Mouse (Mus musculus): ENCODE measurements around the gene Ctnna2. TPM values are rescaled to one million over a fixed set of nuclear protein-coding genes. Genes with fewer than 3 reads are reported as not detected.

Gene Ctnna2
- total RNA-seq (2017): not detected in 2 replicates

DNA sequence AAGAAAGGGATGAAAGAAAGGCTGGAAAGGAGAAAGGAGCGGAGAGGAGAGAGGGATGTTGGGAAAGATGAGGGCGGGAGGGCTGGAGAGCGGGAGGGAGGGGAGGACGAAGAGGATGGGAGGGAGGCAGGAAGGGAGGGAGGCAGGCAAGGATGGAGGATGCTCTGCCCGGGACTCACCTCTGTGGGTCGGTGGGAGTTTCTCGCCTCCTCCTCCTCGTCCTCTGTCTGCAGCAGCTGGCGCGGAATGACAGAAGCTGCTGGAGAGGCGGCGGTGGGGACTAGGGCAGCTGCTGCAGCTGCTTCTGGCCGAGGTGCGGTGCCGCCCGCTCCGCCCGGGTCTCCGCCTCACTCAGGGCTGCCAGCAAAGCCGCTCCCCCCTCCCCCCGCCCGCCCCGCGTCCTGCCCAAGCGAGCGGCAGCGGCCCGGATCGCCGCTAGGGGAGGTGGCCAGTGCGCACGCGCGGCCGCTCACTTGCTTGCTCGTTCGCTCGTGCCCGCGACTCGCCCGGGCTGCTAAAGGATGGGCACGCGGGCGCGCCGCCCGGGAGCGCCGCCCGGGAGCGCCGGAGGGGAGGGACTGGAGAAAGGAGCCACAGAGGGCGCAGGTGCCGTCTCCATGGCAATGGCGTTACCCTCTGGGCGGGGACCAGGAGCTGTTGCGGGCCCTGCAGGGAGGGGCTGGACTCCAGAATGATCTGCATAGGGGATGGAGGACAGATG lies at the start of gene Ctnna2:
Gene Ctnna2 (minus strand): TSS at position 459 of the 721 bp plus-strand sequence.
- no peak for ATAC-seq (ENCODE audit: extremely low read depth, insufficient number of reproducible peaks, low FRiP score, poor library complexity, severe bottlenecking)

DNA sequence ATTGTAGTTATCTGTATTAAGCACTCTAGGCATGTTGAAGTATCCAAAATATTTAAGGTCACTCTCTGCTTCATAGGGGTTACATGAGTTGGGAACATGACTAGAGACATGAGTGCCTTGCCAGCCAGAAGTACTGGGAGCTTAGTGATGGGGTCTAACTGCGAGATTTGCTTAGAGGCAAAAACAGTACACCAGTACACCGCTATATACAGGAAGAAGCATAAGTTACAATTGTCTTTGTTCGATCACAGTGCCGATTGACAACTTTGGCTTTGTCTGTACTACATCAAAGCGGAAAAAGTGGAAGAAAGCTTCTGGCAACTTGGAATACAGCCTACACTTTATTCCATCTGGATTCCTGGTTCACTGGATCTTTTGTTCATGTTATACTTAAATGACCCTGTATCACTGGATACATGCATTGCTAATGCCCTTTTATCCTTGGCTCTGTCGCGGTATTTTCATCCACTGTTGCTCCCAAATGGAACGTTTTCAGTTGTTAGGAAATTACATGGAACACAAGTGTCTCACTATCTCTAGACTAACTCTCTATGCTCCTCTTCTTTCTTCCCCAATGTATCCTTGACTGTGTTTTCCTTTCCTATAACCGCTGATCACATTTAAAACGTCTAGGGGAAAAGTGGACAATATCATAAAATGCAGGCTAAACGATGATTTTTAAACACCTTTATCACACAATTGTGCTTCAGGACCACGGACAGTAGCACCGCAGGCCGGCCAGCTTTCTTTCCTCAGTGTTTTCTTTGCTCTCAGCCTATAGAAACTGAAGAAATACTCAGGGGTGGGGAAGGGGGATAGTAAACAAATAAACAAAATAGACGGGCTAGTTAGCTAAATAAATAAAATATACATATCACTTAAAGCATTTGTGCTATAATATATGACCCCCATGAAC lies 896 bp upstream of the Ctnna2 start:
- ATAC-seq (ENCODE audit: extremely low read depth, insufficient number of reproducible peaks, low FRiP score, poor library complexity, severe bottlenecking): no peak

DNA sequence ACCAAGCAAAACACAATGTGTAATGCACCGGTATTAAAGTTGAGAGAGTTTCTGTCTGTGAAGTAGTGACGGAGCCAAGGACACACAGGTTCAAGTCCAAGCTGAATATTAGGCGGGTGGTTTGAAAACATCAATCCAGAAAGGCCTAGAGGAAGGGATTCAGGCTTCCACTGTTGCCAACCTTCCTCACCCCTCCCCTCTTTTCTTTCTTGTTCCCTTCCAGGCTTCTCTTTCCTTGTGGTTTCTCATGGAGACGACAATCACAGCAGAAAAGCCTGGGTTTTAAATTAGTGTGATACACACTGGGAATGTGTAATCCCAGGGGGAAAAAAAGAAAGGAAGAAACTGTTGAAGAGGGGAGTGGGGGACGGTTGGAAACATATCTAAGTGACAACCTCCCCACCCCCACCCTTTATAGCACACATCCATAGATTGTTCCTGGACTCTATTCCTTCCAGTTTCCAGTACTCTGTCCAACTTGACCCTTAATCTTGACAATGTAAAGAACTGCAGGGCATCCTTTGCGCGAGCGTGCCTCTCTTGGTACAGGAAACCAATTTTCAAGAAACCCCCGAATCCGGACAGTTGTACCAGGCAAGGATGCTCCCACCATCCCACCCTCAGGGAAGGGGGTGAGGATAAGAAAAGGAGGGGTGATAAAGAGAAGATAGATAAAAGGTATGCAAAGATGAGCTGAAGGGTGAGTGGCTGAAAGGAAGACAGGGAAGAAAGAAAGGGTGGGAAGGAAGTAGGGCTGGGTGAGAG lies 841 bp downstream of the Ctnna2 start:
- ATAC-seq (ENCODE audit: extremely low read depth, insufficient number of reproducible peaks, low FRiP score, poor library complexity, severe bottlenecking): no peak

DNA sequence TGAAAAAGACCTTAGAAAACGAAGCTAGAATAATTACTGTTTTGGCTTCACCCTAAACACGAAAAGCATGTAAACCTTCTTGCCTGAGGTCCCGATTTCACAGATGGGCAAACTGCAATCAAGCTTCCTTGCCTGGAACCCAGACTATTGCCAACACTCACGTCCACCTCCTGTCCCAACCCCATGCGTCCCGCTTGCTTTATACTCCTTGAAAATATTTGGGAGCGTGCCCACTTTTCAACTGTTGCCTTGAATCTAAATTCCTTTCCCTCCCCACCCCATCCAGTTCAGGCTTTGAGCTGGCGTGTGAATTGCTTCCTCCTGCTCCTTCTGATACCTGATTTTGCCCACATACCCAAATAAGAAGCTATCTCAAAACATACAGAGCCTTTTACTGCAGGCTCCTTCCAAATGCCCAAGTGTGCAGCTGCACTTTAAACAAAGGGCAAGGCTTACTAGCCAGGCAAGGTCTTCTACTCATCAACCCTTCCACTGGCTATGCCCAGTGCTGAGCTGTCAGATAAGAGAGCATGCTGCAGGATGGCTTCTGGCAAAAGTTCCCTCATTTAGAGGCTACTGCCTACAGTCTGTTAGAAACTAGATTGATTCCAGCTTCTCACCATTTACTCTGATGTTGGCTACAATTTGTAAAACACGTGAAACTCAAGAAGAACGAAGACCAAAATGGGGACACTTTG lies 8.8 kb downstream of the Ctnna2 start:
- ATAC-seq (ENCODE audit: extremely low read depth, insufficient number of reproducible peaks, low FRiP score, poor library complexity, severe bottlenecking): no peak

DNA sequence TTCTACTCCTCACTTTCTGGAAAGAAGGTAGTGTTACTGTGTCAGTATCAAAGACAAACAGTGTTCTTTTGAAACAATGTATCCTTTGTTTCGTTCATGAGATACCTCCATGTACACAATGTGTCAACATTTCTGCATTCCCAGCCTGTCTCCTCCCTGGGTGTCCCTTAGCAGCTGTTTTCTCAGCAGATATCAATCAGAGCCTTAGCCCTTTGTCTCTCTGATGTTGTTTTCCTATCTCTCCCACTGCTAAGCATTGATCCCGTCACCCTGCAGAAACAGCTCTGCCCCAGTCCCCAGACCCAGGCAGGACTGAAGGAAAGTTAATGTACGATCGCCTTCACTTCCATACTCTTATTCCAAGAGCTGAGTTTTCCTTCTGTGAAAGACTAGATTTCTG lies 9.7 kb downstream of the Ctnna2 start:
- ATAC-seq (ENCODE audit: extremely low read depth, insufficient number of reproducible peaks, low FRiP score, poor library complexity, severe bottlenecking): no peak

DNA sequence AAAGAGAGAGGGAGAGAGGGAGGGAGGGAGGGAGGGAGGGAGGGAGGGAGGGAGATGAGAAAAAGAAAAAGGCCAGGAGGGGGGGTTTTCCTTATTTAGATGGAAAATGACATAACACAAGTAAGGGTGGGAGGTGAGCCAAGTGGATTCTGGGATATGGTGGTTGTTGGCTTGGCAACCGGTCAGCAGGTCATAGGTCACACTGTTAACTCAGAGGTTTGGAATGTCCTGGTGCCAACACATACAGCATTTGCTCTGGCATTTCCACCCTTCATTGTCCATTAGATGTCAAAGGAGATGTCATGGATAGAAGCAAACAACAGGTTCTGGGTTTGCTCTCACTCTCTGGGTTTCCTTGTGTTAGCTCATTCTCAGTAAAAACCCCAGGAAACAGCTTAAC lies 17.5 kb downstream of the Ctnna2 start:
- no peak for ATAC-seq (ENCODE audit: extremely low read depth, insufficient number of reproducible peaks, low FRiP score, poor library complexity, severe bottlenecking)

DNA sequence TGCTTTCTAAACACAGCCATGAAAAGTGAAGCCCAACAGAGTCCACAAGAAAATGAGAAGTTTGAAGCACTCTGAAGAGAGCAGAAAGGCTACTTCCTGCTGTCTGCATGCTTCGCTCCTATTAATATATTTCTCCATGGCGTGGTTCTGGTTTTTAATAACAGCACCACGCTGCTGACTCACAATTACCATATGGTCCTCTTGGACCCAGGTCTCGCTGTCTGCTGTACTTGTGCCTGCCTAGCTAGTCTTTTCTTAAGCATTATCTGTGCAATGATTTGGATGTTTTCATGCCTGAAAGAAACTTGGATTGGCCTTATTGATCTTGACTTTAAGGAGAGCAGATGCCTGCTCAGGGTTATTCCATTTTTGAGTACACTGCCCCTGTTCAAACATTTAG lies 28.2 kb downstream of the Ctnna2 start:
- ATAC-seq (ENCODE audit: extremely low read depth, insufficient number of reproducible peaks, low FRiP score, poor library complexity, severe bottlenecking): no peak

DNA sequence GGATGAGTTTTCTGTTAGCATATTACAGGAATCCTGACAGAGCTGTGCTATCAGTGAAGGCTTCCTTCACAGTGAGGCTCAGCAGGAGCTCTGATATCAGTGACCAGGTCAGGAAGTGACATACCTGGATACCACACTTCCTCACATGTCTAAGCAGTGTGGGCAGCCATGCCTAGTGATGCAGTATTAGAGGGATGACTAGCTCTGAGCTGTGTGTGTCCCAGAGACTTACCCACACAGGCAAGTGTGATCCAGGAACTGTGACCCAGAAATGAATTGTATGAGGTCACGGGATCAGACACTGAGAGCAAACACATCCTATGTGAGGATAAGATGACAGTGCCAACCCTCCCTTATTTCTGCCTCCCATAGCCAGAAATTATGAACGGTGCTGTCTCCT lies 28.8 kb downstream of the Ctnna2 start:
- no peak for ATAC-seq (ENCODE audit: extremely low read depth, insufficient number of reproducible peaks, low FRiP score, poor library complexity, severe bottlenecking)

DNA sequence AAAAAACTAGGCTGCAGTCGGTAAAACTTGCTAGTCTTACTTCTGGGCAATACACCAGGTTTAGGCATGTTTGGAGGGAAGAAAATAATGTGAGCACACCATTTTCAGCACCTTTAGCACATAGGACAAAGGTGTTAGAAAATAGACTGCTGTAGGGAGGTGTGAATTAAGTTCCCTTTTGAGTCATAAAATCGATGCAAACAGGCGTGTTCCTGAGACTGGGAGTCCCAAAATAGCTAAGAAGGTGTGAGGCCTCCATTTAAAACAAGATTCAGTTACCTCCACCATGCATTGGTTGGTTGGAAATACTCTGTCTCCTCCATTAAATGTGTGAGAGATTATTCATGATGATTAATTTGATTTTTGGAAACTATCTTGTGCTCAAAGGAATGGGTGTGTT lies 50.1 kb downstream of the Ctnna2 start:
- ATAC-seq (ENCODE audit: extremely low read depth, insufficient number of reproducible peaks, low FRiP score, poor library complexity, severe bottlenecking): no peak

DNA sequence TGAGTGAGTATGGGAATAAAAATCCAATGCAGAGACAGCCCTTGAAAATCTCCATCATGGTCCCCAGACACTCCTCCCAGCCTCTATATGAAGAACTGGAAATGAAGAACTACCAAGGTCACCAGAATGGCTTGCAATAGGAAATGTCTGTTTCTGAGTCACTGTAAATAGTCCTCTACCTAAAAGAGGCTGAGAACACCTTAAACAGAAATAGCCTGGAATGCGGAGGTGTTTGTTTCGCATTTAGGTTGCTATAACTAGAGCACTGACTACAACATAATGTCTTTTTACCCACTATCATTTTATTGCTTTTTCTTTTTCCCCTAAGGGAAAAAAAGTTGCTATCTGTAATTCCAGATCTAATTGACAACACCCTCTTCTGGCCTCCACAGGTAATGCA lies 106.3 kb downstream of the Ctnna2 start:
- no peak for ATAC-seq (ENCODE audit: extremely low read depth, insufficient number of reproducible peaks, low FRiP score, poor library complexity, severe bottlenecking)

DNA sequence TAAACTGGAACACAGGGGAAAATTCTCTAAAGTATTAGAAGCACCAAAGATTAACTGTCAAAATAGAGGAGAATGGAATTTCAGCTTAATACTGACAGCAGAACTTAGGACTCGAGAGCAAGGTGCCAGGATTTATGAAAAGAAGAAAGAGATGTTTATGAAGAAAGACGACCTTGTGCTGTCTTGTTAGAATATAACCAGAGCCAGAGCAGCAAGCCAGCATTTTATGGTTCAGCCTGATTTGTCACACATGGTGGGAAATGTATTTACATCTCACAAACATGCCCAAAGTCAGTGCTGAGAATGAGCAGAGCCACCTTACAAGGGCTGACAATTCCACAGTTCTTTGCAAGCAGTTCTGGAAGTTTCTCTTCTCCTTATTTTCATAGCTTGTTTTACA lies 110.2 kb downstream of the Ctnna2 start:
- ATAC-seq (ENCODE audit: extremely low read depth, insufficient number of reproducible peaks, low FRiP score, poor library complexity, severe bottlenecking): no peak

DNA sequence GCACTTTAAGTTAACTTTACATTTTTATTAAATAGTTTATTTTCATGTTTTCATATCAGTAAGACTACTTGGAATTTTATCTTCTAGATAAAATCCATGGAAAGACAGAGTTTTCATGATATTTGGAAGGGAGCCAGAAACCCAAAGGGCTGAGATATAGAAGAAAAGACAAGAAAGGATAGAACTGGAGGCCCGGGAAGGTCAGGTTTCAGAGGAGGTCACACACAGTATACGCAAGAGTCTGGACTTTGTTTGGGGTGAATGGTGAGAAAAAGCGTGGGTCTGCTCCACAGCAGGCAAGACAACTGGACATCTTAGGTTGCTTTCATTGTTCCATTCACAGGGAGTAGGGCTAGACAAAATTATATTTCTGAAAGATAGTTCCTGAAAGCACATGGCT lies 111.4 kb downstream of the Ctnna2 start:
- ATAC-seq (ENCODE audit: extremely low read depth, insufficient number of reproducible peaks, low FRiP score, poor library complexity, severe bottlenecking): no peak

DNA sequence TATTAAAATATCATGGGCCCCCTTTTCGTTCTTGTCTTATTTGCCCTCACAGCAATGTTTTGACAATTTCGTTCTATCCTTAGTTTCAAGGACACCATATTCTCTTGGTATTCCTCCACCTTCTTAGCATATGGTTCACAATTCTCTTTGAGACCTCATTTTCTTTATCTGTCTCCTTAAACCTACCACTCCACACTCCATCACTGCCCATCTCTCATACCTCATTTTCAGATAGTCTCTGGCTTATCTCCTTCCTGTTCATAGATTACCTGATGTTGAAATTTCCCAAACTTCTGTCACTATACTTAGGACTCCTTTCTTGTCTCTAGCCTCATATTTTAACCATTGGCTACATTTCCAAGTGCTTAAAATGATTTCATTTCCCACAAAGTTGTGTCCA lies 116.1 kb downstream of the Ctnna2 start:
- ATAC-seq (ENCODE audit: extremely low read depth, insufficient number of reproducible peaks, low FRiP score, poor library complexity, severe bottlenecking): no peak

DNA sequence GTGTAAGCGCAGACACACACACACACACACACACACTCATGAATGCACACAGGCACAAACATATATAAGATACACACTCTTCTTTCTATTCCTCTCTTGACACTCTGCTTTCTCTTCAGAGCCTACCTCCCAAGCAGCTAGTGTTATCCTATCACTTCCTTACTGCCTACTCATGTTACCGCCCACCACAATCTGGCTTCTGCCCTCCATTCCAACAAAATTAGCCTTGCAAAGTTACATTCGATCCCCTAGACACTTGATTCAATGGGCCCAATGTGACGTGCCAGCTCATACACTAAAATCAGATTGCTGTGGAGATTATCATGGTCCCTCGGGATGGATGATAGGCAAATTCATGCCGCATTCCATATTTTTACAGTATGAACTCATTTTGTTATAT lies 116.7 kb downstream of the Ctnna2 start:
- no peak for ATAC-seq (ENCODE audit: extremely low read depth, insufficient number of reproducible peaks, low FRiP score, poor library complexity, severe bottlenecking)

DNA sequence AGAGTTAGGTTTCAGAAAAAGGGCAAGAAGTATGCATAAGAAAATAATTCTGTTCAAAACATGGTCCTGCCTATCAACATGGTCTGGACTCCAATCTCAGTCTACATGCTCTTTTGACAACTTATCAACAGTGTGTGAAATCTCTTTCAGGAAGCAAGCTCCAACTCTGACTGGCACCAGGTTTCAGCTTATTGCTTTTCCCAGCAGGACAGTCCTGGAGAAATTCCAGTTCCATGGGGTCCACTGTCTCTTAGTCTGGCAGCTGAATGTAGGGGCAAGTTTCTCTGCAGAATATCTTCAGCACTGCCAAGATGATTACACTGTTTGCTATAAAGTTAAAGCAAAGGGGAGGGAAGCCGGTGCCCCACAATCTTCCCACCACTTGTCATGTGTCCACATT lies 130.1 kb downstream of the Ctnna2 start:
- ATAC-seq (ENCODE audit: extremely low read depth, insufficient number of reproducible peaks, low FRiP score, poor library complexity, severe bottlenecking): no peak

DNA sequence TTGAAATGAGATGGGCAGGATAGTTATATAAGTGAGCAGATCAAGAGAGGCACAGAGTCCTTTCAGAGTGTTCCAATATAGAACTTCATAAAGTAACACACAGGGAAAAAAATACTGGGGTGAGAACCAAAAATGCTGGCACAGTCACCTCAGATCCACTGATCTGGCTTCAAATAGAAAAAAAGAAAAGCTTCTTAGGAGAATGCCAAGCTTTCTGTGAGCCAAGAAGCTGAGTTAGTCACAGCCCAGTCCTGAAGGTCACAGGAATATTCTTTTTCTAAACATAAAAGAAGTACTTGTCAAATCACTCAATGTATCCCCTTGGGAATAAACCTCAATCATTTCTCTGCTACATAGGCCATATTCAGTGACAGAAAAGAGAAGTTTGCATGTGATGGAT lies 130.7 kb downstream of the Ctnna2 start:
- ATAC-seq (ENCODE audit: extremely low read depth, insufficient number of reproducible peaks, low FRiP score, poor library complexity, severe bottlenecking): no peak

DNA sequence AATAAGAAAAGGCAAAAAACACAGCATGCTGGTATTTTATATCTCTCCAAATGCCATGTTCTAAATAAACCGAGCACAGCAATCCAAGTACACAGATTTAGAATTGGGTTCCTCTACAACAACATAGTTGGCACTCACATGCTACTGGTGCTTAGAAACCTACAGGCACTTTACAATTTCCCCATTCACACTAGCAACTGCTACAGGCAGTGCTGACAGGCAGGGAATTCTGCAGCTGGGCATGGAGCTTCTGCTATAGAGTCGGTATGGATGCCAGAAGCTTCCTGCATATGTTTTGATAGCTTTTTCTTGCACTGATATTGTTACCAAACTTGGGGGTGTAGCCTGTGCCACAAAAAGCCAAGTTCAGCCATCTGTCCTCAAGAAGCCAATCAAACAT lies 131.8 kb downstream of the Ctnna2 start:
- no peak for ATAC-seq (ENCODE audit: extremely low read depth, insufficient number of reproducible peaks, low FRiP score, poor library complexity, severe bottlenecking)

DNA sequence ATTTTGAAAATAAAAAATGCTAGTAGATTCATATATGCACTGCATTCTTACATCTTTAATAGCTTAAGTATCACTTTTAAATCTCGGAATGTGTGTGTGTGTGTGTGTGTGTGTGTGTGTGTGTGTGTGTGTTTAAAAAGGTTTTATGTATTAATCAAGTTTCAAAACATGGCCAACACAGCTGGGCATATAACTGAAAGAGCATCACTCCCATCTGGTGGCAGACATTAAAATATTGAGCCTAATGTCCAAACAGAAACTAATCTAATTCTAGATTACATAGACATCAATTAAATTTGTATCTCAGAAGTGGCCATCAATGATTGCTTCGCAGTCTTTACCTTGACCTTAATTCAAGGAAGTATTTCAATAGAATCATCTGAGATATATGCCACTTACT lies 140.4 kb downstream of the Ctnna2 start:
- ATAC-seq (ENCODE audit: extremely low read depth, insufficient number of reproducible peaks, low FRiP score, poor library complexity, severe bottlenecking): no peak

DNA sequence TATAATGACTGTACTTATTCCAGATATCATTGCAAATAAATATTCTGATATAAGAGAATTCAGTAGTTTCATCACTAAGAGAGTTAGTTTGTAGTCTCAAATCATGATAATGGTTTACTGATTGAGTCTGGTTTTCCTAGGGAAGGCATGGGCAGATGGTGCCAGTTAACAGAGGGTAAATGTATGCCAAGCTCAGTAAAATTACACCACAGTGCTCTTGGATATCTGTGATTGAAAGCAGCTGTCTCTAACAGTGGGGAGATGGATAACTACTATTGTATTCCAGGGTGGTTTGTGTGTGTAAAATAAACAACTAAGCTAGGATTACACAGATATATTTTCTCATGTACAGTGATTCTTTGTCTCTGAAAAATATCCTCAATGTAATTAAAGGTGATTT lies 140.8 kb downstream of the Ctnna2 start:
- ATAC-seq (ENCODE audit: extremely low read depth, insufficient number of reproducible peaks, low FRiP score, poor library complexity, severe bottlenecking): no peak
